Mouse (Mus musculus): ENCODE results near the gene Pcp4l1. TPM values are rescaled to one million over a fixed set of nuclear protein-coding genes. Genes with fewer than 3 reads are reported as not detected.

Gene Pcp4l1
- polyA plus RNA-seq, 1 experiment, result 0.13 TPM

DNA sequence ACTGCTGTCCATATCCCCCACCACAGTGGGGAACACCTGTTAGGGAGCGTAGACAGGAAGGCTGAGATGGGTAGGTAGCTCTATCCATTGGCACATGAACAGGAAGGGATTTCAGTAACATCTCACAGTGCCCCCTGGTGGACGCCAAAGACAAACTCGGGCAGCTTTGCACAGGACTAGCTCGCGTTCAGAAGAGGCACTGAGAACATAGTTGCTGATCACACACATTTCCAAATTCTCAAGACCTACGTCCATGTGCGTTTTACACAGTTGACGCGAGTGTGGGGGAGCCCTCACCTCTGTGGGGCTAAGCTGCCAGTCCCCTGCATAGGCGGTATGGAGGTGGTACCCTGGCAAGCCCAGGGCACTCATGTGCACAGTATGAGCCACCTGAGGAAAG lies 24.8 kb upstream of the Pcp4l1 start:
- Histone ChIP-seq H3K79me2 (ENCODE audit: control insufficient read depth, insufficient read depth) (no peaks in the 10 kb centered on the region), H3K79me3 (ENCODE audit: low read depth) (no peaks in the 10 kb centered on the region), H3K4me3 (ENCODE audit: insufficient read depth, poor library complexity, severe bottlenecking) (no peak overlapping the region), H3K36me3 (ENCODE audit: control insufficient read depth, insufficient read depth) (peaks cover 18% of the 10 kb centered on the region), H3K27me3 (ENCODE audit: control insufficient read depth, insufficient read depth, insufficient read length) (no peaks in the 10 kb centered on the region), H3ac (ENCODE audit: control insufficient read depth, insufficient read length, low read depth) (no peak overlapping the region)
- peak; percentile 66 for TF ChIP-seq CTCF (IDR thresholded peaks at IDR 0.05; ENCODE audit: control insufficient read depth, insufficient read depth, insufficient read length)
- no peak for TF ChIP-seq USF1 (IDR thresholded peaks at IDR 0.05; ENCODE audit: low read depth)
- no peak for TF ChIP-seq FOSL1 (IDR thresholded peaks at IDR 0.05; ENCODE audit: insufficient read depth, low read length, poor library complexity, severe bottlenecking)

DNA sequence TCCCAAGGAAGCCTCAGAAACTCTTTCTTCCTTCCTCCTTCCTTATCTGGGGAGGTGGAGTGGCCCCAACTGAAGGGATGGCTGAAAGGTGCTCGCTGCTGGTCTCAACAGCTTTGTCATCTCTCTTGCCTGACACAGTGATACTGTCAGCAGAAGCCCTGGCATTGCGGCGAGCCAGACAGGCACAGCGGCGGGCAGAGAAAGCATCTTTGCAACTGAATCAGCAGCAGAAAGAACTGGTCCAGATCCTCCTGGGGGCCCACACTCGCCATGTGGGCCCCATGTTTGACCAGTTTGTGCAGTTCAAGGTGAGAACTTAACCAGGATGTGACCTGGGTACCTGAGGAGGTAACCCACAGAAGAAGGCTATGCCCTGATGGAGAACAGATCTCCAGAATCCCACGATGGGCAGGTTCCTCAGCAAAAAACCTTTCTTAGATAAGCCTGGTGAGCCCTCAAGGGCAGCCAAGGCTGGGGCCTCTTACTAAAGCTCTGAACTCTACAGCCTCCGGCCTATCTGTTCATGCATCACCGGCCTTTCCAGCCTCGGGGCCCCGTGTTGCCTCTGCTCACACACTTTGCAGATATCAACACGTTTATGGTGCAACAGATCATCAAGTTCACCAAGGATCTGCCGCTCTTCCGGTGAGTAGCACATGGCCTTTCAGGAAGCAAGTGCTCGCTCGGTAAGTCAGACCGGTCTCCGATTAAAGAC lies 20.3 kb upstream of the Pcp4l1 start:
- Histone ChIP-seq H3K79me3 (ENCODE audit: low read depth) (no peaks in the 10 kb centered on the region), H3ac (ENCODE audit: control insufficient read depth, insufficient read length, low read depth) (no peak overlapping the region), H3K27me3 (ENCODE audit: control insufficient read depth, insufficient read depth, insufficient read length) (no peaks in the 10 kb centered on the region), H3K36me3 (ENCODE audit: control insufficient read depth, insufficient read depth) (peaks cover 18% of the 10 kb centered on the region), H3K4me3 (ENCODE audit: insufficient read depth, poor library complexity, severe bottlenecking) (no peak overlapping the region), H3K79me2 (ENCODE audit: control insufficient read depth, insufficient read depth) (no peaks in the 10 kb centered on the region)
- no peak for TF ChIP-seq MYOD1 (IDR thresholded peaks at IDR 0.05; ENCODE audit: control insufficient read depth, insufficient read length, low read depth)
- TF ChIP-seq CEBPB (IDR thresholded peaks at IDR 0.05; ENCODE audit: low read depth), result no peak
- TF ChIP-seq CTCF (IDR thresholded peaks at IDR 0.05; ENCODE audit: control insufficient read depth, insufficient read depth, insufficient read length), result no peak
- no peak for TF ChIP-seq FOSL1 (IDR thresholded peaks at IDR 0.05; ENCODE audit: insufficient read depth, low read length, poor library complexity, severe bottlenecking)
- TF ChIP-seq MYOG (IDR thresholded peaks at IDR 0.05; ENCODE audit: control insufficient read depth, extremely low read depth, insufficient read length), result no peak
- no peak for TF ChIP-seq MAX (IDR thresholded peaks at IDR 0.05)
- TF ChIP-seq USF1 (IDR thresholded peaks at IDR 0.05; ENCODE audit: low read depth), result no peak

DNA sequence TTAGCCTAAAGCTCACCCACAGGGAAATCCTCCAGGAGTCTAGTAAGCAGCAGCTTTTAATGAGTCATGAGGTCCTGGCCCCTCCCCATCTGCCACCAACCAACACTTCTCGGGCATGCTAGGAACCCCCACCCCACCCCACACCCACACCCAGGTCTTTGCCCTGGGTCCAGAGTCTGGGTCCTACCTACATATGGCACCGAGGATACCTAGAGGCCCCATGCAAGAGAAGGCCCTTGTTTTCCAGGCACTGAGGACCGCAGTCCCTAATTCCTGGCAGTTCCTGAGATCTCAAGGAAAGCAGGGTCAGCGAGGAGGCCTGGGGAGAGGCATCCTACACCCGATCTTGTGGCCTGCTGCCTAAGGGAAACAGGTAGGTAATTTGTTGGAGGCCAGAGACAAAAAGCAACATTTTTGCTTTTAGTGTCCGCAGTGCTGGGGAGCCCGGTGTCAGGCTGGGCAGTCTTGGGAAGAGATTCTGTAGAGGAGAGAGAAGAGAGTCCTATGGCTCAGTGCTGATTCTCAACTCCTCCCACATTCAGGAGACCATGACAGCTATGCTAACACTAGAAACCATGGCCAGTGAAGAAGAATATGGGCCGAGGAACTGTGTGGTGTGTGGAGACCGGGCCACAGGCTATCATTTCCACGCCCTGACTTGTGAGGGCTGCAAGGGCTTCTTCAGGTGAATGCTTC lies 17.9 kb upstream of the Pcp4l1 start, which contains the start of gene Nr1i3:
Gene Nr1i3 (plus strand): TSS at position 170 of the 696 bp plus-strand sequence.
- no peaks in the 10 kb centered on the region for H3K79me3 ChIP-seq (ENCODE audit: low read depth)
- H3K27me3 ChIP-seq (ENCODE audit: control insufficient read depth, insufficient read depth, insufficient read length), result no peaks in the 10 kb centered on the region
- TF ChIP-seq USF1 (IDR thresholded peaks at IDR 0.05; ENCODE audit: low read depth) (no peak), FOSL1 (IDR thresholded peaks at IDR 0.05; ENCODE audit: insufficient read depth, low read length, poor library complexity, severe bottlenecking) (no peak), MYOD1 (IDR thresholded peaks at IDR 0.05; ENCODE audit: control insufficient read depth, insufficient read length, low read depth) (no peak), CEBPB (IDR thresholded peaks at IDR 0.05; ENCODE audit: low read depth) (no peak), MAX (IDR thresholded peaks at IDR 0.05) (no peak), CTCF (IDR thresholded peaks at IDR 0.05; ENCODE audit: control insufficient read depth, insufficient read depth, insufficient read length) (no peak), MYOG (IDR thresholded peaks at IDR 0.05; ENCODE audit: control insufficient read depth, extremely low read depth, insufficient read length) (no peak)
- no peaks in the 10 kb centered on the region for H3K36me3 ChIP-seq (ENCODE audit: control insufficient read depth, insufficient read depth)
- H3K79me2 ChIP-seq (ENCODE audit: control insufficient read depth, insufficient read depth), result no peaks in the 10 kb centered on the region
- no peak within 1 kb of the TSS for H3ac ChIP-seq (ENCODE audit: control insufficient read depth, insufficient read length, low read depth)
- no peak within 1 kb of the TSS for H3K4me3 ChIP-seq (ENCODE audit: insufficient read depth, poor library complexity, severe bottlenecking)

DNA sequence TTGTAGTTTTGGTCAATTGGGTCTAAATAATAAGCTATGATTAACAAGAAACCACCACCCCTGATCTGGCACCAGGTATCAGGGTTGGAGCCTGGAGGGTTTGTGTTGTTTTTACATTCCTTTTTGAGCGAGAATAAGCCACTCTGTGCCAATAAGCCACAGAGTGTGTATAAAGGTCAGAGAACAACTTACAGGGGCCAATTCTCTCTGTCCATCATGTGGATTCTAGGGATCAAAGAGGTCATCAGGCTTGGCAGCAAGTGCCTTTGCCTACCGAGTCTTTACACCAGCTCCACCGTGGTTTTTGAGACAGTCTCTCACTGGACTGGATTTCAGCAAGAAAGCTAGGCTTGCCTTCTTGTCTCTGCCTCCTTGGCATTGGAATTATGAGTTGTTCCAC lies 16.8 kb upstream of the Pcp4l1 start:
- Histone ChIP-seq H3ac (ENCODE audit: control insufficient read depth, insufficient read length, low read depth) (no peak overlapping the region), H3K79me3 (ENCODE audit: low read depth) (no peaks in the 10 kb centered on the region), H3K4me3 (ENCODE audit: insufficient read depth, poor library complexity, severe bottlenecking) (no peak overlapping the region), H3K36me3 (ENCODE audit: control insufficient read depth, insufficient read depth) (no peaks in the 10 kb centered on the region), H3K27me3 (ENCODE audit: control insufficient read depth, insufficient read depth, insufficient read length) (no peaks in the 10 kb centered on the region), H3K79me2 (ENCODE audit: control insufficient read depth, insufficient read depth) (no peaks in the 10 kb centered on the region)
- TF ChIP-seq USF1 (IDR thresholded peaks at IDR 0.05; ENCODE audit: low read depth), result no peak
- TF ChIP-seq MYOG (IDR thresholded peaks at IDR 0.05; ENCODE audit: control insufficient read depth, extremely low read depth, insufficient read length), result no peak
- no peak for TF ChIP-seq MYOD1 (IDR thresholded peaks at IDR 0.05; ENCODE audit: control insufficient read depth, insufficient read length, low read depth)
- TF ChIP-seq FOSL1 (IDR thresholded peaks at IDR 0.05; ENCODE audit: insufficient read depth, low read length, poor library complexity, severe bottlenecking), result no peak
- TF ChIP-seq CTCF (IDR thresholded peaks at IDR 0.05; ENCODE audit: control insufficient read depth, insufficient read depth, insufficient read length), result no peak
- no peak for TF ChIP-seq CEBPB (IDR thresholded peaks at IDR 0.05; ENCODE audit: low read depth)
- no peak for TF ChIP-seq MAX (IDR thresholded peaks at IDR 0.05)

DNA sequence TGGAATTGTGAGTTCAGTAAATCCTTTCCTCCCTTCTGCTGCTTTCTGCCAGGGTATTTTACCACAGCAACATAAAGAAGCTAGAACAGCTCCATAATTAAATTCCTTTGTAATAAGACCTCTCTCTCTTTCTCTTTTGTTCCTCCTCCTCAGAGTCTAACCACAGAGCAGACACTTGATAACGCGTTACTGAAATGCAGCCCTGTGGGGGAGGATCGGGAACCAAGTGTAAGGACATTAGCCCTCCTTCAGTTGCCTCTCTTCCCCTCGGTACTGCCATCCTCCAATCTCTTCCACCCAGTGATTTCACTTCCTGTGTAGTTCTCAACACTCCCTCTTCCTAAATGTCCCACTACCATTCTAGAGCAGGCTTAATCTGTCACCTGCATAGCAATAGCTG lies 13.3 kb upstream of the Pcp4l1 start:
- Histone ChIP-seq H3K79me3 (ENCODE audit: low read depth) (no peaks in the 10 kb centered on the region), H3K79me2 (ENCODE audit: control insufficient read depth, insufficient read depth) (no peaks in the 10 kb centered on the region), H3K36me3 (ENCODE audit: control insufficient read depth, insufficient read depth) (no peaks in the 10 kb centered on the region), H3ac (ENCODE audit: control insufficient read depth, insufficient read length, low read depth) (no peak overlapping the region), H3K27me3 (ENCODE audit: control insufficient read depth, insufficient read depth, insufficient read length) (no peaks in the 10 kb centered on the region), H3K4me3 (ENCODE audit: insufficient read depth, poor library complexity, severe bottlenecking) (no peak overlapping the region)
- TF ChIP-seq CEBPB (IDR thresholded peaks at IDR 0.05; ENCODE audit: low read depth), result no peak
- no peak for TF ChIP-seq MYOD1 (IDR thresholded peaks at IDR 0.05; ENCODE audit: control insufficient read depth, insufficient read length, low read depth)
- TF ChIP-seq MAX (IDR thresholded peaks at IDR 0.05), result no peak
- TF ChIP-seq USF1 (IDR thresholded peaks at IDR 0.05; ENCODE audit: low read depth), result no peak
- TF ChIP-seq MYOG (IDR thresholded peaks at IDR 0.05; ENCODE audit: control insufficient read depth, extremely low read depth, insufficient read length), result no peak
- TF ChIP-seq CTCF (IDR thresholded peaks at IDR 0.05; ENCODE audit: control insufficient read depth, insufficient read depth, insufficient read length), result no peak
- no peak for TF ChIP-seq FOSL1 (IDR thresholded peaks at IDR 0.05; ENCODE audit: insufficient read depth, low read length, poor library complexity, severe bottlenecking)

Data from C2C12 (cell line).